Comparison of ENCODE assay signal across 8 mouse cellular contexts in the genomic region with DNA sequence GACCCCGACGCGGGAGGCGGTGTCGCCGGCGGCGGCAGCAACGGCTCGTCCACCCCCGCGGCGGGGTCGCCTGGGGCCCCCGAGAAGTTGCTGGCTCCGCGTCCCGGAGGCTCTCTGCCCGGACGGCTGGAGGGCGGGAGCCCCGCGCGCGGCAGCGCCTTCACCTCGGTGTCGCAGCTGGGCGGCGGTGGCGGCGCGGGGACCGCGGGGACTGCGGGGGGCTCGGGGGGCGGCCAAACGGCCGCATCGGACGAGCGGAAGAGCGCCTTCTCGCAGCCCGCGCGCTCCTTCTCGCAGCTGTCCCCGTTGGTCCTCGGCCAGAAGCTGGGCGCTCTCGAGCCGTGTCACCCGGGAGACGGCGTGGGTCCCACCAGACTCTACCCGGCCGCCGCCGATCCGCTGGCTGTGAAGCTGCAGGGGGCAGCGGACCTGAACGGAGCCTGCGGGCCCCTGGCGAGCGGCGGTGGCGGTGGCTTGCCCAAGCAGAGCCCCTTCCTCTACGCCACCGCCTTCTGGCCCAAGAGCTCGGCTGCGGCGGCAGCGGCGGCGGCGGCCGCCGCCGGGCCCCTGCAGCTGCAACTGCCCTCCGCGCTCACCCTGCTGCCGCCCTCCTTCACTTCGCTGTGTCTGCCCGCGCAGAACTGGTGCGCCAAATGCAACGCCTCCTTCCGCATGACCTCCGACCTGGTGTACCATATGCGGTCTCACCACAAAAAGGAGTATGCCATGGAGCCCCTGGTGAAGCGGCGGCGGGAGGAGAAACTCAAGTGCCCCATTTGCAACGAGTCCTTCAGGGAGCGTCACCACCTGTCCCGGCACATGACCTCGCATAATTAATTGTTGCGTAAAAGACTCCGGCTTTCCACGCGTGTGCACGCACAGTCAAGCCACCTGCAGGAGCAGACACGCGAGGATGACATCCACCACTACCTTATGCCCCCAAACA. TPM values are rescaled to one million over a fixed set of nuclear protein-coding genes. Genes with fewer than 3 reads are reported as not detected.
DNase-seq lines count a peak whose midpoint lies in the region; ATAC-seq and TF ChIP-seq lines count a peak whose summit lies in the region.

No protein-coding gene starts in this region.

- WGBS in kidney, embryonic 14.5 days, result under 1% methylated on average over 69 of the region's 106 CpGs
- WGBS in embryonic facial prominence, embryonic 13.5 days, result under 1% methylated on average over 65 of the region's 106 CpGs
- WGBS in hindbrain, embryonic 16.5 days, result 1% methylated on average over 72 of the region's 106 CpGs
- under 1% methylated on average over 93 of the region's 106 CpGs for WGBS in stomach, embryonic 15.5 days

- ATAC-seq in kidney, embryonic 14.5 days (ENCODE audit: low FRiP score, low TSS enrichment), result peak; percentile 60; the same call in 1 of the 2 replicates
- peak; percentile 21; the same call in 1 of the 2 replicates for ATAC-seq in embryonic facial prominence, embryonic 13.5 days (ENCODE audit: insufficient number of reproducible peaks, insufficient read depth, low FRiP score, low TSS enrichment, low read depth)
- ATAC-seq in hindbrain, embryonic 16.5 days, result peak; percentile 41
- 0 out of 2 replicates have a peak, but pooled peaks have one; percentile 25 for ATAC-seq in stomach, embryonic 15.5 days (ENCODE audit: insufficient read depth, low FRiP score, low read depth)

- peaks cover 93% of the 10 kb centered on the region for H3K27me3 ChIP-seq in kidney, embryonic 14.5 days (ENCODE audit: control insufficient read depth, insufficient read depth, low read length)
- H3K27me3 ChIP-seq in embryonic facial prominence, embryonic 13.5 days, result peaks cover 99% of the 10 kb centered on the region
- H3K27me3 ChIP-seq in hindbrain, embryonic 16.5 days (replicated peaks; ENCODE audit: control insufficient read depth, insufficient read depth, low read length), result peaks cover 28% of the 10 kb centered on the region
- peaks cover 83% of the 10 kb centered on the region for H3K27me3 ChIP-seq in stomach, embryonic 15.5 days (replicated peaks)

- peak overlapping the region; percentile 53 for H3K4me3 ChIP-seq in kidney, embryonic 14.5 days (ENCODE audit: low read length)
- peak overlapping the region; percentile 57 to 80 for H3K4me3 ChIP-seq in ES-E14 (ENCODE audit: insufficient read depth in 1 of 2, low read depth in 1 of 2, low read length in 2 of 2, poor library complexity in 1 of 2, severe bottlenecking in 1 of 2)
- peak overlapping the region; percentile 57 for H3K4me3 ChIP-seq in embryonic facial prominence, embryonic 13.5 days
- peak overlapping the region; percentile 61 for H3K4me3 ChIP-seq in hindbrain, embryonic 16.5 days (ENCODE audit: low read length)
- peak overlapping the region; percentile 56 for H3K4me3 ChIP-seq in stomach, embryonic 15.5 days (replicated peaks)

- H3K36me3 ChIP-seq in kidney, embryonic 14.5 days (ENCODE audit: control insufficient read depth, insufficient read depth, low read length), result no peaks in the 10 kb centered on the region
- no peaks in the 10 kb centered on the region for H3K36me3 ChIP-seq in ES-E14 (ENCODE audit: control insufficient read depth, insufficient read depth, low read length, poor library complexity, severe bottlenecking)
- H3K36me3 ChIP-seq in embryonic facial prominence, embryonic 13.5 days, result no peaks in the 10 kb centered on the region
- H3K36me3 ChIP-seq in hindbrain, embryonic 16.5 days (ENCODE audit: control insufficient read depth, insufficient read depth, low read length), result no peaks in the 10 kb centered on the region
- H3K36me3 ChIP-seq in stomach, embryonic 15.5 days, result no peaks in the 10 kb centered on the region

- peak overlapping the region; percentile 92 for H3K4me2 ChIP-seq in kidney, embryonic 14.5 days (replicated peaks; ENCODE audit: low read depth, low read length)
- peak overlapping the region; percentile 92 for H3K4me2 ChIP-seq in embryonic facial prominence, embryonic 13.5 days
- peak overlapping the region; percentile 79 for H3K4me2 ChIP-seq in hindbrain, embryonic 16.5 days (ENCODE audit: low read length)
- H3K4me2 ChIP-seq in stomach, embryonic 15.5 days, result peak overlapping the region; percentile 96

- no peaks in the 10 kb centered on the region for H3K9me3 ChIP-seq in kidney, embryonic 14.5 days (ENCODE audit: control insufficient read depth, low read length)
- no peaks in the 10 kb centered on the region for H3K9me3 ChIP-seq in ES-E14 (ENCODE audit: control insufficient read depth, insufficient read depth, low read depth, low read length)
- no peaks in the 10 kb centered on the region for H3K9me3 ChIP-seq in embryonic facial prominence, embryonic 13.5 days
- H3K9me3 ChIP-seq in hindbrain, embryonic 16.5 days (ENCODE audit: control insufficient read depth, low read length), result no peaks in the 10 kb centered on the region
- H3K9me3 ChIP-seq in stomach, embryonic 15.5 days, result no peaks in the 10 kb centered on the region

- no peak overlapping the region for H3K27ac ChIP-seq in kidney, embryonic 14.5 days (ENCODE audit: low read depth, low read length)
- H3K27ac ChIP-seq in ES-E14 (ENCODE audit: insufficient read depth, low read depth, low read length, poor library complexity, severe bottlenecking), result no peak overlapping the region
- no peak overlapping the region for H3K27ac ChIP-seq in embryonic facial prominence, embryonic 13.5 days
- H3K27ac ChIP-seq in hindbrain, embryonic 16.5 days (ENCODE audit: low read depth, low read length), result peak overlapping the region; percentile 70
- H3K27ac ChIP-seq in stomach, embryonic 15.5 days, result no peak overlapping the region

- H3K9ac ChIP-seq in kidney, embryonic 14.5 days (ENCODE audit: low read depth, low read length), result peak overlapping the region; percentile 50
- peak overlapping the region; percentile 77 for H3K9ac ChIP-seq in ES-E14 (ENCODE audit: insufficient read depth, low read depth, low read length, poor library complexity, severe bottlenecking)
- H3K9ac ChIP-seq in embryonic facial prominence, embryonic 13.5 days, result peak overlapping the region; percentile 64
- H3K9ac ChIP-seq in hindbrain, embryonic 16.5 days (ENCODE audit: low read depth, low read length), result peak overlapping the region; percentile 66
- 0 out of 2 replicates have a peak overlapping the region, but pooled peaks have one; percentile 1 for H3K9ac ChIP-seq in stomach, embryonic 15.5 days

- peaks cover 4% of the 10 kb centered on the region; the same call in 1 of the 2 replicates for H3K4me1 ChIP-seq in kidney, embryonic 14.5 days (ENCODE audit: control insufficient read depth, insufficient read depth, low read length)
- H3K4me1 ChIP-seq in ES-E14 (ENCODE audit: control insufficient read depth in 2 of 2, insufficient read depth in 2 of 2, low read length in 2 of 2, poor library complexity in 1 of 2), result no peaks in the 10 kb centered on the region
- H3K4me1 ChIP-seq in embryonic facial prominence, embryonic 13.5 days, result peaks cover 32% of the 10 kb centered on the region
- peaks cover 25% of the 10 kb centered on the region for H3K4me1 ChIP-seq in hindbrain, embryonic 16.5 days (ENCODE audit: control insufficient read depth, insufficient read depth, low read depth, low read length)
- H3K4me1 ChIP-seq in stomach, embryonic 15.5 days, result peaks cover 20% of the 10 kb centered on the region

- DNase-seq in kidney, adult 18-20 months, result no peak
- DNase-seq in ES-E14 (ENCODE audit: low read depth, low spot score), result no peak
- DNase-seq in lung, postnatal 4 days, result peak; percentile 52 to 60
- DNase-seq in spleen, adult 12 weeks (ENCODE audit: low spot score), result no peak

- in situ Hi-C loops in ES-E14 (cut with MboI; ENCODE audit: low sequenced_read_pairs in 2 of 2, unreplicated experiment in 2 of 2), result loop anchor here (10.0 to 25.0 kb wide), 3 partner anchors 69 to 1074 kb away; a partner anchor contains a TSS

TF ChIP-seq in ES-E14, 5 proteins besides CTCF, POLR2A, EP300 and RAD21:
- no peak for TF ChIP-seq CHD2 (IDR thresholded peaks at IDR 0.05; ENCODE audit: low read depth, low read length)
- no peak for TF ChIP-seq ZC3H11A (IDR thresholded peaks at IDR 0.05; ENCODE audit: borderline replicate concordance, low read depth, low read length)
- TF ChIP-seq HCFC1 (IDR thresholded peaks at IDR 0.05; ENCODE audit: borderline replicate concordance, insufficient read depth, low read length), result no peak
- TF ChIP-seq ZNF384 (IDR thresholded peaks at IDR 0.05; ENCODE audit: low read depth, low read length), result no peak
- no peak for TF ChIP-seq MAFK (IDR thresholded peaks at IDR 0.05; ENCODE audit: insufficient read depth, low read depth, low read length)

RNA-seq across cellular contexts. Expression of a gene that starts 19.1 kb away (rescaled TPM):
- polyA plus RNA-seq in kidney, embryonic 14.5 days (2014; fragmentation: Nextera tagmentation; extraction: Ambion mirVana), result not detected in 2 replicates
- total RNA-seq in ES-E14 (2012; rRNA removed), result 0.05 and 0.09 TPM in 2 replicates
- 0.11 and 0.21 TPM in 2 replicates for polyA plus RNA-seq in embryonic facial prominence, embryonic 13.5 days (2015; fragmentation: Nextera tagmentation; extraction: Ambion mirVana)
- polyA plus RNA-seq in hindbrain, embryonic 16.5 days (2015; fragmentation: Nextera tagmentation; extraction: Ambion mirVana), result 3.1 and 3.2 TPM in 2 replicates
- 0.10 TPM in 2 replicates for polyA plus RNA-seq in stomach, embryonic 15.5 days (2015; fragmentation: Nextera tagmentation; extraction: Ambion mirVana)

Comparison
In these comparisons a context has a peak if more than half of its experiments do, and no peak if none do; other contexts are left out.
1. H3K9ac ChIP-seq: peak in every context shown above with its lines; median percentile 77 in ES-E14; 66 in hindbrain, embryonic 16.5 days; 64 in embryonic facial prominence, embryonic 13.5 days; 50 in kidney, embryonic 14.5 days; 1 in stomach, embryonic 15.5 days.
2. DNase-seq: peak in lung, postnatal 4 days (2 of 2); none in kidney, adult 18-20 months (single experiment), ES-E14 (single experiment) and spleen, adult 12 weeks (single experiment).
3. Peak in every context shown above with its lines, with median percentiles within 50 percentile points of each other: ATAC-seq, H3K4me2 ChIP-seq and H3K4me3 ChIP-seq.